Mouse (Mus musculus): ENCODE results near the gene Ifna16. TPM values are rescaled to one million over a fixed set of nuclear protein-coding genes. Genes with fewer than 3 reads are reported as not detected.

The Ifna16 gene
- total and polyA plus RNA-seq, 3 experiments = not detected

DNA sequence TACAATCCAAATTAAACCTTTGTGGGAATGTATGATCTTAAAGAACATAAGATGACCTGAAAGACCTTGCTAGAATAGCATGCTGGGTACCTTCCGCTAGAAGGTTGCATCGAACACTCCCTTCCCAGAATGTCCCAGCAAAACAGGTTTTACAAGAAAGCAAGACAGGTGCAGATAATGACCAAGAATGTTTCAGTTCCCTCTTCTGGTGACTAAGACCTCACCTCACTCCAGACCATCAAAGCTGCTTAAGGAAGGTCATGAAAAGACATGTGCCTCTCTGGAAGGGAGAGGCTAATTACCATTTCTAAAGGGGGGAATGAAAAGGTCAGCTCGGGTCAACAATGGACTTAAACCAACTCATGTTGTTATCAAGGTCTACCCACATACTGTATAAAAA, 23.1 kb downstream of the Ifna16 start:
- DNase-seq (ENCODE audit: extremely low read depth) = no peak
- Histone ChIP-seq H3K27ac (ENCODE audit: insufficient read depth, low read depth) (no peak overlapping the region), H3K27me3 (replicated peaks) (no peaks in the 10 kb centered on the region), H3K4me3 (replicated peaks in 1 of 3; ENCODE audit: low read depth in 2 of 3, low read length in 2 of 3, poor library complexity in 1 of 3) (no peak overlapping the region), H3K4me2 (ENCODE audit: insufficient read depth, low read depth, poor library complexity, severe bottlenecking) (no peak overlapping the region), H3K36me3 (replicated peaks in 1 of 2; ENCODE audit: control insufficient read depth in 1 of 2, insufficient read depth in 1 of 2, low read length in 1 of 2) (no peaks in the 10 kb centered on the region), H3K4me1 (ENCODE audit: control insufficient read depth in 1 of 2, insufficient read depth in 2 of 2) (0 out of 4 replicates have a peak, but pooled peaks cover 0 to 3% of the 10 kb centered on the region in 2 experiments), H3K9ac (ENCODE audit: insufficient read depth, low read depth) (no peak overlapping the region), H3K9me3 (replicated peaks; ENCODE audit: low read length) (peaks cover 12% of the 10 kb centered on the region), H3K79me2 (replicated peaks; ENCODE audit: control insufficient read depth, extremely low read depth, insufficient read depth, poor library complexity, severe bottlenecking) (no peaks in the 10 kb centered on the region)
- TF ChIP-seq E2F4 (IDR thresholded peaks at IDR 0.05; ENCODE audit: insufficient replicate concordance, low read depth, low read length) = no peak
- TF ChIP-seq EP300 (IDR thresholded peaks at IDR 0.05; ENCODE audit: low read length) = 0 out of 2 replicates have a peak, but pooled peaks have one; percentile 4
- TF ChIP-seq SIN3A (IDR thresholded peaks at IDR 0.05; ENCODE audit: low read length) = no peak
- no peak for TF ChIP-seq MYC (IDR thresholded peaks at IDR 0.05; ENCODE audit: low read depth, low read length)
- dilution Hi-C loops (cut with MboI; ENCODE audit: extremely low pct_ligation_motif_present, extremely low pct_unique_long_range_greater_than_20kb, low sequenced_read_pairs) (no loop called here), in situ Hi-C loops (cut with MboI; ENCODE audit: low pct_ligation_motif_present, low pct_unique_long_range_greater_than_20kb, low sequenced_read_pairs) (no loop called here)

DNA sequence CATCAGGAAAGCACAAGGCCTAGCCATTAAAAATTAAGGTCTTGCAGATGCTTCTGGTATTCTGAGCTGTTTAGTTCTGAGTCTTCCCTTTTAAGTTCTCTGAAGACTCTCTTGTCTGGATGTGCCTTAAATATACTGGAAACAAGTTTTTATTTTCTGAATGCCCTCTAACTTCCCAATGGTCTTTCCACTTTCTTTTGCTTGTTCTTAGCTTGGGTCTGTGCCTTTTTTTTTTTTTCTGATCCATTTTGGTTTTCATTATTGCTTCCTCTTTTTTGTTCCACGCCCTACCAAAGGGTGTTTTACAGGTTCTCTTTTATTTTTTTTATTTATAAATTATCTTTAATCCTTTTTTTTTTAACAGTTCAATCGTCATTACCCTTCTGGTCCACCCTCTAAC, 32.4 kb downstream of the Ifna16 start, which contains the start of gene Ifna13:
Ifna13 (minus strand) TSS at position 101 of the 400 bp plus-strand sequence.
- Histone ChIP-seq H3K4me2 (ENCODE audit: insufficient read depth, low read depth, poor library complexity, severe bottlenecking) (no peak within 1 kb of the TSS), H3K9me3 (replicated peaks; ENCODE audit: low read length) (peaks cover 14% of the 10 kb centered on the region), H3K4me3 (replicated peaks in 1 of 3; ENCODE audit: low read depth in 2 of 3, low read length in 2 of 3, poor library complexity in 1 of 3) (no peak within 1 kb of the TSS), H3K27ac (ENCODE audit: insufficient read depth, low read depth) (no peak within 1 kb of the TSS; the same call in 1 of the 2 replicates), H3K9ac (ENCODE audit: insufficient read depth, low read depth) (no peak within 1 kb of the TSS), H3K27me3 (replicated peaks) (no peaks in the 10 kb centered on the region), H3K79me2 (replicated peaks; ENCODE audit: control insufficient read depth, extremely low read depth, insufficient read depth, poor library complexity, severe bottlenecking) (no peaks in the 10 kb centered on the region), H3K36me3 (replicated peaks in 1 of 2; ENCODE audit: control insufficient read depth in 1 of 2, insufficient read depth in 1 of 2, low read length in 1 of 2) (no peaks in the 10 kb centered on the region), H3K4me1 (ENCODE audit: control insufficient read depth in 1 of 2, insufficient read depth in 2 of 2) (no peaks in the 10 kb centered on the region)
- in situ Hi-C loops (cut with MboI; ENCODE audit: low pct_ligation_motif_present, low pct_unique_long_range_greater_than_20kb, low sequenced_read_pairs) (no loop called here), dilution Hi-C loops (cut with MboI; ENCODE audit: extremely low pct_ligation_motif_present, extremely low pct_unique_long_range_greater_than_20kb, low sequenced_read_pairs) (no loop called here)
- TF ChIP-seq GABPA (IDR thresholded peaks at IDR 0.05; ENCODE audit: insufficient replicate concordance, low read depth, low read length) (no peak), SMC3 (IDR thresholded peaks at IDR 0.05; ENCODE audit: low read depth, low read length) (no peak), ZNF384 (IDR thresholded peaks at IDR 0.05; ENCODE audit: low read depth, low read length) (peak; percentile 36; the same call in 1 of the 2 replicates), SIN3A (IDR thresholded peaks at IDR 0.05; ENCODE audit: low read length) (no peak), KAT2A (IDR thresholded peaks at IDR 0.05; ENCODE audit: insufficient replicate concordance, low read length) (no peak), TBP (conservative IDR thresholded peaks at IDR 0.05; ENCODE audit: low read depth, low read length) (no peak)
- peak; percentile 2 for DNase-seq (ENCODE audit: extremely low read depth)

DNA sequence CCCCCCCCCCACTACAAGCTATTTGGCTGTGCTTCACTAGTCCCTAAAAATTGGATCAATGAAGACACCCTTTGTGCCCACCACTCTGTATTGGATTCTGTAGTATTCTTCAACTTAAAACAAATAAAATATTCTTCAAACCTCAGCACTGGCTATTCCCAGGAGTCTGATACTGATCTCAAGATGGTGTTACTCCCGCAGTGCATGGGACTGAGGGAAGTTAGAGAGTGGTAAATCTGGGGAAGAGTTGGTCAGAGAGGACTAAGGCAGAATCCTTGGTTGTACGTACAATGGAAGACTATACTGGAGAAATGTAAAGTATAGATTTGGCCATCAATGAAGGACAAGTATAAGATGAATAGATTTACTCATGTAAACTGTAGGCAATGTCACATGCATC, 34.2 kb downstream of the Ifna16 start:
- peak; percentile 33 for DNase-seq (ENCODE audit: extremely low read depth)
- H3K9ac ChIP-seq (ENCODE audit: insufficient read depth, low read depth) = no peak overlapping the region
- H3K79me2 ChIP-seq (replicated peaks; ENCODE audit: control insufficient read depth, extremely low read depth, insufficient read depth, poor library complexity, severe bottlenecking) = no peaks in the 10 kb centered on the region
- H3K36me3 ChIP-seq (replicated peaks in 1 of 2; ENCODE audit: control insufficient read depth in 1 of 2, insufficient read depth in 1 of 2, low read length in 1 of 2) = no peaks in the 10 kb centered on the region
- peaks cover 3% of the 10 kb centered on the region for H3K27me3 ChIP-seq (replicated peaks)
- peaks cover 9% of the 10 kb centered on the region for H3K9me3 ChIP-seq (replicated peaks; ENCODE audit: low read length)
- H3K4me3 ChIP-seq (replicated peaks in 1 of 3; ENCODE audit: low read depth in 2 of 3, low read length in 2 of 3, poor library complexity in 1 of 3) = no peak overlapping the region
- H3K4me1 ChIP-seq (ENCODE audit: control insufficient read depth in 1 of 2, insufficient read depth in 2 of 2) = no peaks in the 10 kb centered on the region
- no peak overlapping the region for H3K4me2 ChIP-seq (ENCODE audit: insufficient read depth, low read depth, poor library complexity, severe bottlenecking)
- H3K27ac ChIP-seq (ENCODE audit: insufficient read depth, low read depth) = no peak overlapping the region
- dilution Hi-C loops (cut with MboI; ENCODE audit: extremely low pct_ligation_motif_present, extremely low pct_unique_long_range_greater_than_20kb, low sequenced_read_pairs) (no loop called here), in situ Hi-C loops (cut with MboI; ENCODE audit: low pct_ligation_motif_present, low pct_unique_long_range_greater_than_20kb, low sequenced_read_pairs) (no loop called here)
- TF ChIP-seq CHD1 (IDR thresholded peaks at IDR 0.05; ENCODE audit: low read depth, low read length) (no peak), GABPA (IDR thresholded peaks at IDR 0.05; ENCODE audit: insufficient replicate concordance, low read depth, low read length) (no peak)
